Mouse (Mus musculus) liver (tissue): ENCODE results near the gene Cpa3.

Experiments used
- DNase-seq: peaks from one replicate; pipeline ENCODE4 v3.0.0-alpha.2; 2020; ENCODE audit warnings: mixed read lengths

Gene Cpa3

GRCm38 (mm10) chr3:20242050-20242449, at the start of gene Cpa3:
Gene Cpa3, minus strand, starts transcription at chr3:20242181.
- no peak for DNase-seq

- no peak for DNase-seq
Measured at GRCm38 (mm10) chr3:20291370-20291769, 49.4 kb upstream of the Cpa3 start.

- DNase-seq: no peak
Measured at GRCm38 (mm10) chr3:20288761-20289160, 46.8 kb upstream of the Cpa3 start.

DNA sequence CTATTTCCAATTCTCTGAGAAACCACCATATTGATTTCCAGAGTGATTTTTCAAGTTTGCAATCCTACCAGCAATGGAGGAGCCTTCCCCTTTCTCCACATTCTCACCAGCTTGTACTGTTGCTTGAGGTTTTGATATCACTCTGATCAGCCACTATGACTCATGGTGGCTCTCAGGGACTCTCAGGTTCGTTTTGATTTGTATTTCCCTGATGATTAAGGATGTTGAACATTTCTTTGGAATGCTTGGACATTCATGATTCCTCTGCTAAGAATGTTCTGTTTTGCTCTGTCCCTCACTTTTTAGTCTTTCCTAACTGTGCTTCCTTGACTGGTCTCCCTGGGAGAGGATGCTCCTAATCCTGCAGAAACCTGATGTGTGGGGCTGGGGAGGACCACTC, 39.8 kb upstream of the Cpa3 start:
- DNase-seq: no peak

GRCm38 (mm10) chr3:20275633-20276032, 33.7 kb upstream of the Cpa3 start, which contains the start of gene Cpb1:
Gene Cpb1, minus strand, starts transcription at chr3:20275733.
- no peak for DNase-seq

- no peak for DNase-seq
Measured at GRCm38 (mm10) chr3:20254566-20255479, 12.8 kb upstream of the Cpa3 start.

DNA sequence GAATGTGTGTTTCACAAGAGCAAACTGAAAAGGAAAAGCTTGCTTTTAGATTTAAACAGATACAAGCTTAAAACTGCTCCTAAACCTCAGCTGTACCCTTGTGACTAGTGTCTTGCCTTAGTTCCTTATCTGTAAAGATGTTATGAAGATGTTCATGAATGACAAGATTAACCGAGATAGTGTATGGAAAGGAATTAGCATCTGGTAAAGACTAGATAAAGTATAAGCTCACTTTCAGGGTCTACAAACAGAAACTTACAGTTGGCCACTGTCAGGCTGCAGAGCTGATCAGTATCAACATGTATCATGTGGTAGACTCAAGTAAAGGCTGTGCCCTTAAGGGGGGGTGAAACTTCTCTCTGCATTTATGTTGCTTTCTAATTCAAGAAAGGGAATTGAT, 1.9 kb upstream of the Cpa3 start:
- no peak for DNase-seq

DNA sequence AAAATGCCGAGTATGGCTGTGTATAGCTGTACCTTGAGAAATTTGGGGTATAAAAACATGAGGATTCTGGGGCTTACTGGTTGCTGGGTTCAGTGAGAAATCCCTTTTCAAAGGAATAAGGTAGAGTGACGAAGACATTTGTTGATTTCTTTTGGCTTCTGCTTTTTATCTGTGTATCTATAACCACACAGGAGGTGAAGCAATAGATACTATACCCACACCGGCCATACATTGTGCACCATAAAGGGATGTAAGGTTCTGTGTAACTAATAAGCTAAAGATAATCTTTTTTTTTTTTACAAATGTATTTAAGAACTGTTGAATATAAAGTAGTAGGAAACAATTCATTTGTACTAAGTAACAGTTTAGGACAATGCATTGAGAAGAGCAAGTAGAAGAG, 2.2 kb downstream of the Cpa3 start:
- DNase-seq: no peak

- DNase-seq: no peak
Measured at GRCm38 (mm10) chr3:20236965-20237364, 5.0 kb downstream of the Cpa3 start.

DNA sequence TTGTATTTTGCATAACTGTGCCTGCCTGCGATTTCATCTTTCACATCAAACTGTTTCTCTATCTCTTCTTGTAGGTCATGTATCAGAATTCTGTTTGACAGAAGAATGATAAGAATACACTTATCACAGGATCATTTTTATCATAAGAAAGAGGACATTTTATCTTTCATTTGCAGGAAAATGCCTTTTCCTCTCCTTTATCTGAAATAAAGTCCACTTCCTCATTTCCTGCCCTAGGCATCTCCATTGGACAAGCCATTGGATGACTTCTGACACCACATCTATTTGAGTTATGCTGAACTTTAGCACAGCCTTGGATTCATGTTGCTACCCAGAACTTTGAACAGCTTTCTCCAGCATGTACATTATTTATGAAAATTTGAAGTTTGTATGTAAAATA, 13.0 kb downstream of the Cpa3 start:
- no peak for DNase-seq

GRCm38 (mm10) chr3:20225429-20225828, 16.6 kb downstream of the Cpa3 start:
- no peak for DNase-seq

- DNase-seq: no peak
Measured at GRCm38 (mm10) chr3:20222926-20223698, 18.9 kb downstream of the Cpa3 start.

DNA sequence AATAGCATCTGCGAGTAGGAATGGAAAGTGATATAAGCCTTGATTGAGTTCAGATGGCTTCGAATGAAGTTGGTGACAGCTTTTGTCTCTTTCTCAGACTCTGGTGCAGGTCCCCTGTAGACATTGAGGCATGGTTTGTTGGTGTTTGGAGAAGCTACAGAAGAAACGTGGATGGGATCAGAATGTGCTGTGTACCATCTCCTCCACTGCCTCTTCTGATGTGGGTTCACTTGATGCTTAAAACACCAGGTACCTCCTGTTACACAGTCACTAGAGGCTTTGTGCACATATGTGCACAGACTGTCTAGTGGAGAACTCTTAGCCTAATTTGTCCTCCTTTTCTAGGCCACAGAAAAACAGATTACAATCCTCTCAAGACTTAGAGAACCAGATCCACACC, 19.8 kb downstream of the Cpa3 start:
- no peak for DNase-seq

DNA sequence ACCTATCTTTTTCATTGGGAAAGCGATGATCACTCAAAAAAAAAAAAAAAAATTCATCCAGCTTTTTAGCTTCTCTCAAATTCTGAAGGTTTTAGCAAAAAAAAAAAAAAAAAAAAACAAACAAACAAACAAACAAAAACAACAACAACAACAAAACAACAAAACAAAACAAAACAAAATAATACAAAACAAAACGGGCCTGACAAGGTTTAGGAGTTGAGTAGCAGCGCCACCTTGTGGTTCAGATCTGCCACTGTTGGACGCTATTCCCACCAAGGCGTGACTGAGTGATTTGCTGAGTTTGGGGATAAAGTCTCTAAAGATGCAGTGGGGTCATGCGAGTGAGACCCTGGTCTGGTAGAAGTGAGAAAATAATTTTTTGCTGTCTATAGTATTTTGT, 43.1 kb downstream of the Cpa3 start:
- peak; percentile 58 for DNase-seq

GRCm38 (mm10) chr3:20197878-20198277, 44.1 kb downstream of the Cpa3 start:
- DNase-seq: peak; percentile 5

DNA sequence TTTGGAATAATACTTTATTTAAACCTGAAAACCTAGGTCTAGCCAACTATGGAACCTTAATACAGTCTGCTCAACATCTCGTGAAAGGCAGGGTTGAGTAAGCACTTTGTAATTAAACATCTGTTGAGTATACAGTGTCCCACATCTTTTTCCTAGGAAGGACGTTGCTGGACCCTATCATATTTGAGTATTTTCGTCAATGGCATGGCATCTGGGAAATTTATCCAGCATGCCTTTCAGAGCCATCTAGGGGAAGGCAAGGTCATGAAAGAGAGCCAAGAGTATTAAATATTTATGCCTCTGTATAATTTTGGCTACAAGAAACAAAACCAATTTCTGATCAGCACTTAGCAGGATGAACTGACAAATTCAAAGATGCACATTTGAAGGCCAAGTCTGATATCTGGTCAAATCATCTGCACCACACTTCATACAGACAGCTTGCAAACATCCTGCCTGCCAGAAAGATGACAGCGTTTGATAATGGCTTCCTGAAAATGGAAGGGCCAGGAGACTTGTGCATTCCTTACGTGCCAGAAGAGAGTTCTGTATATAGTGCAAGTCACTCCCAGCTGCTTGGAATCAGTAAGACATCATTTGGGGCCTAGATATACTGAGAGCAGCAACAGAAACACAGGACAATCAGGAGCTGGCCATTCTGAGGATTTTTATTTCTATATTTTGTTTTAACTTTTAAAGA, 52.9 kb downstream of the Cpa3 start:
- no peak for DNase-seq

GRCm38 (mm10) chr3:20172394-20172793, 69.6 kb downstream of the Cpa3 start:
- no peak for DNase-seq

- no peak for DNase-seq
Measured at GRCm38 (mm10) chr3:20167487-20167886, 74.5 kb downstream of the Cpa3 start.
